Mouse (Mus musculus) urinary bladder, postnatal 14 days (tissue): ENCODE data around the gene Wdr72.

Experiments used
- DNase-seq: peaks from one replicate; pipeline ENCODE4 v3.0.0; 2021; ENCODE audit warnings: low spot score

The Wdr72 gene

GRCm38 (mm10) chr9:74109761-74110460 is at the start of gene Wdr72:
Gene Wdr72, plus strand, starts transcription at chr9:74110356.
- DNase-seq: peak; percentile 6

GRCm38 (mm10) chr9:74066278-74066677 is 43.9 kb upstream of the Wdr72 start:
- no peak for DNase-seq

- DNase-seq: no peak
Measured at GRCm38 (mm10) chr9:74066766-74067165, 43.4 kb upstream of the Wdr72 start.

- DNase-seq: no peak
Measured at GRCm38 (mm10) chr9:74075958-74076357, 34.2 kb upstream of the Wdr72 start.

- DNase-seq: no peak
Measured at GRCm38 (mm10) chr9:74078458-74078857, 31.7 kb upstream of the Wdr72 start.

- no peak for DNase-seq
Measured at GRCm38 (mm10) chr9:74080241-74080640, 29.9 kb upstream of the Wdr72 start.

GRCm38 (mm10) chr9:74101591-74101990 is 8.6 kb upstream of the Wdr72 start:
- no peak for DNase-seq

GRCm38 (mm10) chr9:74102615-74103014 is 7.5 kb upstream of the Wdr72 start:
- no peak for DNase-seq

- no peak for DNase-seq
Measured at GRCm38 (mm10) chr9:74110461-74110816, 283 bp downstream of the Wdr72 start.

GRCm38 (mm10) chr9:74112526-74112925 is 2.4 kb downstream of the Wdr72 start:
- DNase-seq: no peak

- DNase-seq: no peak
Measured at GRCm38 (mm10) chr9:74126222-74126621, 16.1 kb downstream of the Wdr72 start.

- no peak for DNase-seq
Measured at GRCm38 (mm10) chr9:74134010-74134409, 23.9 kb downstream of the Wdr72 start.

- peak; percentile 66 for DNase-seq
Measured at GRCm38 (mm10) chr9:74141864-74142263, 31.7 kb downstream of the Wdr72 start.

- no peak for DNase-seq
Measured at GRCm38 (mm10) chr9:74142705-74143104, 32.5 kb downstream of the Wdr72 start.

- no peak for DNase-seq
Measured at GRCm38 (mm10) chr9:74145203-74145602, 35.0 kb downstream of the Wdr72 start.

GRCm38 (mm10) chr9:74148306-74148705 is 38.1 kb downstream of the Wdr72 start:
- no peak for DNase-seq

- DNase-seq: no peak
Measured at GRCm38 (mm10) chr9:74160361-74160933, 50.3 kb downstream of the Wdr72 start.

GRCm38 (mm10) chr9:74165697-74166096 is 55.5 kb downstream of the Wdr72 start:
- no peak for DNase-seq

GRCm38 (mm10) chr9:74169904-74170303 is 59.7 kb downstream of the Wdr72 start:
- DNase-seq: no peak

GRCm38 (mm10) chr9:74186748-74187400 is 76.7 kb downstream of the Wdr72 start:
- DNase-seq: no peak

- DNase-seq: no peak
Measured at GRCm38 (mm10) chr9:74187401-74188029, 77.4 kb downstream of the Wdr72 start.

GRCm38 (mm10) chr9:74194898-74195297 is 84.7 kb downstream of the Wdr72 start:
- DNase-seq: no peak

GRCm38 (mm10) chr9:74228272-74228671 is 118.1 kb downstream of the Wdr72 start:
- DNase-seq: no peak
